Mouse (Mus musculus) left cerebral cortex, adult 9 months (tissue): ENCODE data around the gene Carns1.
A peak's percentile ranks its signal among the peaks of the same experiment; 100 is the strongest.
"Not testable (repeated sequence)": the region's sequence is repeated elsewhere in the genome, so short reads cannot be mapped to it uniquely, and the experiment has no call there.

Source experiments
- DNase-seq, 2 experiments: peaks; one replicate each; pipeline ENCODE4 v3.0.0; 2022; ENCODE audit warnings: low spot score in 2 of 2

Carns1 gene

GRCm38 (mm10) chr19:4150567-4151487, 24.5 kb downstream of the Carns1 start:
- no peak for DNase-seq

GRCm38 (mm10) chr19:4149764-4150461, 25.4 kb downstream of the Carns1 start:
- no peak for DNase-seq

- DNase-seq: no peak
Measured at GRCm38 (mm10) chr19:4149283-4149682, 26.0 kb downstream of the Carns1 start.

- no peak for DNase-seq
Measured at GRCm38 (mm10) chr19:4148819-4149218, 26.5 kb downstream of the Carns1 start.

GRCm38 (mm10) chr19:4148491-4148806, 26.8 kb downstream of the Carns1 start, which contains the start of gene Coro1b:
Coro1b (plus strand) TSS chr19:4148619.
- DNase-seq: peak; percentile 84 to 95

GRCm38 (mm10) chr19:4147782-4148490, 27.3 kb downstream of the Carns1 start:
- no peak for DNase-seq

- DNase-seq: no peak
Measured at GRCm38 (mm10) chr19:4147022-4147405, 28.3 kb downstream of the Carns1 start.

- DNase-seq: no peak
Measured at GRCm38 (mm10) chr19:4146366-4147021, 28.8 kb downstream of the Carns1 start.

GRCm38 (mm10) chr19:4145936-4146335, 29.3 kb downstream of the Carns1 start:
- no peak for DNase-seq

GRCm38 (mm10) chr19:4144550-4145498, 30.5 kb downstream of the Carns1 start:
- DNase-seq: no peak

GRCm38 (mm10) chr19:4143759-4144268, 31.5 kb downstream of the Carns1 start, which contains the start of gene Cabp4:
Cabp4 (minus strand) TSS chr19:4144033.
- no peak for DNase-seq

GRCm38 (mm10) chr19:4142416-4143173, 32.7 kb downstream of the Carns1 start:
- no peak for DNase-seq

GRCm38 (mm10) chr19:4140147-4140546, 35.1 kb downstream of the Carns1 start:
- no peak for DNase-seq

- DNase-seq: no peak
Measured at GRCm38 (mm10) chr19:4139446-4139845, 35.8 kb downstream of the Carns1 start, which contains the start of gene Gpr152. Gpr152 (plus strand) TSS chr19:4139787.

- DNase-seq: no peak
Measured at GRCm38 (mm10) chr19:4137913-4138312, 37.4 kb downstream of the Carns1 start.

- DNase-seq: no peak
Measured at GRCm38 (mm10) chr19:4136463-4136862, 38.8 kb downstream of the Carns1 start.

- DNase-seq: not testable (repeated sequence)
Measured at GRCm38 (mm10) chr19:4135963-4136345, 39.3 kb downstream of the Carns1 start.

- DNase-seq: not testable (repeated sequence)
Measured at GRCm38 (mm10) chr19:4135229-4135962, 39.9 kb downstream of the Carns1 start.

GRCm38 (mm10) chr19:4134354-4134753, 40.9 kb downstream of the Carns1 start:
- no peak for DNase-seq
